Mouse (Mus musculus): ENCODE measurements around the gene Il13ra1.
A peak's percentile ranks its signal among the peaks of the same experiment; 100 is the strongest.

Gene Il13ra1

GRCm38 (mm10) chrX:36195736-36196525, 84.0 kb downstream of the Il13ra1 start, which contains the start of gene Zcchc12:
TSS of gene Zcchc12 (plus strand) at chrX:36195904.
- peak; percentile 35 to 47 for DNase-seq (ENCODE audit: low spot score in 2 of 2)

- no peak for DNase-seq (ENCODE audit: low spot score in 2 of 2)
These were observed 97.6 kb downstream of the Il13ra1 start for GRCm38 (mm10) chrX:36209554-36209953.

GRCm38 (mm10) chrX:36211216-36211615, 99.3 kb downstream of the Il13ra1 start:
- no peak for DNase-seq (ENCODE audit: low spot score in 2 of 2)

Data from thymus, postnatal 10 days (tissue).